Mouse (Mus musculus) urinary bladder, postnatal 25 days (tissue): ENCODE measurements around the gene Arf1.

Source experiments
- DNase-seq: peaks from one replicate; pipeline ENCODE4 v3.0.0; 2022; ENCODE audit warnings: low spot score

The Arf1 gene

DNA sequence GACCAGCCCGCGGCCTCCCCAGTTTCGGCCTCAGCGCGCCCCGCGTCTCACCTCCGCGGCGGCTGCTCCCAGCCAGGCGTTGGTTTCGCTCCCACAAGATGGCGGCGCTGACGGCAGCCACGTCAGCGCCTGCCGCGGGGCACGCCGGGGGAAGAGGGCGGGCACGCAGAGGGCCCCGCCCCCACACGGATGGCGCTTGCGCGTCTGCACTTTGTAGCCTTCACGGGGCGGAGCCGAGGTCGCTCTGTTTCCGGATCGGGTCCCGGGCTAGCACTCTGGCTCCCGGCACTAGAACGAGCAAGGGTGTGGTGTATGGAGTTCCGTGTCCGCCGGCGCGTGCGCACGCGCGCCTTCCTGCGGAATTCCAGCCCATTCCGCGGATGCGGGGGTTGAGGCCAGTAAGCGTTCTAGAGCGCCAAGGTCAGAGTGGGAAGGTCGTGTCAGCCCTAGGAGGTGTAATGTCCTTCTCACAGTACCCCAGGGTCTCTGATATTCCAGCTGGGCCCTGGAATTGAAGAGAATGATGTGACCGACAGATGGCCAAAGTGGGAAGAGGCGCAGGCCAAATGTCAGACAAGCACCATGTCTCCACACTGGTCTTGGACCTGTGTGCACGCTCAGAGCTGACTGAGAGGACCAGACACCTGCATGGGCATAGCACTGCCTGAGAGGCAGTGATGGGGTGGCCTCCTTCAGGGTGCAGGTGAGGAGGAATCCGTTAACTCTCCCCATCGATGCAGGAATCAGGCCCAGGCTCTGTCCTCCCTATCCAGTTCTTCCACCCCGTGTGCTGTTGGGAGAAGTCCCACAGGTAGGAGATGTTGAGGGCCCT, at the start of gene Arf1:
Gene Arf1, minus strand, starts transcription at position 149 of the 832 bp plus-strand sequence.
- peak; percentile 96 for DNase-seq

- DNase-seq, result no peak
These were observed 48.8 kb upstream of the Arf1 start for GRCm38 (mm10) chr11:59276877-59277276.

DNA sequence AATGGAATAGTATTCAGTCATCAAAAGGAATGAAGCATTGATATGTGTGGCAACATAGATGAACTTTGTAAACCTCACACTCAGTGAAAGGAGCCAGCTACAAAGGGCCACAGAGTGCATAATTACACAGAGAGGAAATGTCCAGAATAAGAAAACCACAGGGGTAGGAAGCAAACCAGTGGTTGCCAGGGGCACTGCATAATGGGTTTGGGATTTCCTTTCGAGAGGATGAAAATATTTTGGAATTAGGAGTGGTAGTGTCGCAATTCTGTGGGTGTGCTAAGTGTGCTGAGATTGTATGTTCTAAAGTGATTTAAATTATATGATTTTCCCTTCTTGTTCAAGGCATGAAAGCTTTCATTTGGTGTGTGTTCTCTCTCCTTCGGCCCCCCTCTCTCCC, 46.1 kb upstream of the Arf1 start:
- no peak for DNase-seq

GRCm38 (mm10) chr11:59266727-59267126, 38.7 kb upstream of the Arf1 start:
- no peak for DNase-seq

DNA sequence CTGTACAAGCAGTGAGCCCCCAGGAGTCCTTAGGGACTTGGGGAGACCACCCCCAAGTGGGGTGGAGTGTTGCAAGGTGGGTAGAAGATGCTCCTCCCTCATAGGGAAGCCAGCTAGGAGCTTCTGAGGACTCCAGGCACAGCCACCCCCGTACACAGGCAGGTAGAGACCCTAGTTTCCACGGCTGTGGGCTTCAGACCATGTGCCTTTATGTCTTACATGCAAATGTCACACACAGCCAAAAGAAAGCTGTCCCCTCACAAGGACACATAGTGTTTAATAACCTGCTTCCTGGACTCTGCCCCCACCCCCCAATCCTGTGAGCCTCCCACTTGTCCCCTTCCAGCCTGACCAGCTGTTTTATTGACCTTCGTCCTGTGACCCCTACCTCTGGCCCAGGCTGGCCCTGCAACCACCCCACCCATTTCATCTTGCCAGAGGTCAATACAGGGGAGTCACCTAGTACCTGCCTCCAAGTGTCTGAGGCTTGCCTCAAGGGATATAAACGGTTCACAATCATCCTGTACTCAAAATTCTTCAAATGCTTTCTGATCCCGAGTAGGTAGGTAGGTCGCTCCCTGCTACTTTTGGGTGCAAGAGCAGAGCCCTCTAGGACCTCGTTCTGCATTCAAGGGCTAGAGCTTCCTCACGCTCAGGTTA, 37.2 kb upstream of the Arf1 start:
- DNase-seq, result no peak

- DNase-seq, result no peak
These were observed 36.5 kb upstream of the Arf1 start for GRCm38 (mm10) chr11:59264593-59264992.

- peak; percentile 19 for DNase-seq
These were observed 35.9 kb upstream of the Arf1 start for GRCm38 (mm10) chr11:59263870-59264563.

- DNase-seq, result no peak
These were observed 34.2 kb upstream of the Arf1 start for GRCm38 (mm10) chr11:59262308-59262707.

GRCm38 (mm10) chr11:59260706-59261493, 32.8 kb upstream of the Arf1 start:
- no peak for DNase-seq

GRCm38 (mm10) chr11:59259647-59260046, 31.6 kb upstream of the Arf1 start:
- no peak for DNase-seq

GRCm38 (mm10) chr11:59248101-59248500, 20.0 kb upstream of the Arf1 start:
- no peak for DNase-seq

DNA sequence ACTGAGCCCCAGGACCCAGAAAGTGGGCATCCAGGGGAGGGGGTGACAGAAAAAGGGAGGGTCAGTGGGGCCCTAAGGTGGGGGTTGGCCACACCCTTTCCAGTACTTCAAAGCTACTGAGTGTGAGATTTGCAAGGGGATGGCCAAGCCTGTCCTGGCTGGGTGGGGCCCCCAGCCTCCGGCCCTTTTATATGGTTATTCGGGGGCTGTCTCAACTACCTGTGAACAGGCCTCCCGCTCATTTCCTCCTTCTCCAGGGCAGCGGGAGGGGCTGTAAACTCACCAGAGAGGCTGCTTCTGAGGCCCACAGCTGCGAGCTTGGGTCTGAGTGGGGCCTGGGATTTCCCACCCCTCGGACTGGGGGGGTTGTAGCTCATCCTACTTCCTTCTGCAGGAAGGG, 15.8 kb upstream of the Arf1 start:
- no peak for DNase-seq

- DNase-seq, result no peak
These were observed 13.8 kb upstream of the Arf1 start for GRCm38 (mm10) chr11:59241841-59242240.

- DNase-seq, result no peak
These were observed 11.7 kb upstream of the Arf1 start for GRCm38 (mm10) chr11:59239796-59240195.

DNA sequence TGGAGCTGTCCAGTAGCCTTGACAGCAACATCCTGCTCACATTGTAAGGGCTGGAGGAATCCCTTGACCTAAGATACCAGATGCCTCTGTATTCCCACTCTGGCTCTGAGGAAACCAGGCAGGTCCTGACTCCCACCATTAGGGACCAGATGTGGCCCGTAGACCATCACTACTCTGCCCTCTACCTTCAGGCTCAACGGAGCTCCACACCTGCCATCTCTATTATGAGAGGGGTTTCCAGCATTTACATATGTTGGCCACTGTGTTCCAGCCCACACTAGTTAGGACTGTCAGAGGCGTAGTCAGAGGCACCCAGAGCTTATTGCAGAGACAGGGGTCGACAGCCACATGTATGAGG, 11.3 kb upstream of the Arf1 start:
- DNase-seq, result no peak

DNA sequence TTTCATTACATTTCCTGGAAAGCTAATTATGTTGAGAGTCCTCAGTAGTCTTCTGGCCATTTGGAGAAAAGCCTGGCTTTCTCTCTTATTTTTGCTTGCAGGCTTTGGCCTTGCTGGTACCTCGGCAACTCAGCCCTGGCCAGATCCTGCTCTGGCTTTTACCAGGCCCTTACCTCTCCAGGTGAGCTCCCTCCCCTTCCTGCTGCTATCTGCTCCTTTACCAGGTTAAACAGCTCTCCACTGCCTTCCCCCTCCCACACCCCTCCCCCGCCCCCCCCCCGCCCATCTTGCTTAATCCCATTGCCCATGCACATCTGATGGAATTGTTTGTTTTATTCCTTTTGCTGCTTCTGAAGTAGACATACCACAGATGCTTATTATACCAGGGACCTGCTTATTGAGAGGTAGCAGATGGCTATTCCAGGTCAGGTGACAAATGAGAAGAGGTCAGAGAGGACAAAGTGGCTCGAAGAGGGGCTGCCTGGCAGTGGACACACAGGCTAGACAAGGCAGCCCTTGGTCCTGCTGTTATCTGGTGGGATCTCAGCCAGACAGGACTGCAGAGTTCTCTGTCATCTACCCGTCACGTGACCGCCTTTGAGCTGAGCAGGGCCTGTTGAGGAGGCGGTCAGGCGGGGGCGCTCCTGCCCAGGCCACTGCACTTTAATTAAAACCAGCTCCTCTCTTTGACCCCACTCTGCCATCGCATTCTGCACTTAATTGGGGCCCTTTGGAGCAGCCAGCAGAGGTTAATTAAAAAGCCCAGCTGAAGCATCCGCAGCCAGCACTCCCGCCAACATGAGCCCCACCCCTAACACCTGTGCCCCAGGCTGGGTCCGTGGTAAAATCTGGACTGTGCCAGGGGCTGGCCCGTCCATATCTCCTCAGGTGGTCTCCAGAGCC, 10.7 kb upstream of the Arf1 start:
- DNase-seq, result peak; percentile 57

- no peak for DNase-seq
These were observed 4.7 kb upstream of the Arf1 start for GRCm38 (mm10) chr11:59232797-59233196.

DNA sequence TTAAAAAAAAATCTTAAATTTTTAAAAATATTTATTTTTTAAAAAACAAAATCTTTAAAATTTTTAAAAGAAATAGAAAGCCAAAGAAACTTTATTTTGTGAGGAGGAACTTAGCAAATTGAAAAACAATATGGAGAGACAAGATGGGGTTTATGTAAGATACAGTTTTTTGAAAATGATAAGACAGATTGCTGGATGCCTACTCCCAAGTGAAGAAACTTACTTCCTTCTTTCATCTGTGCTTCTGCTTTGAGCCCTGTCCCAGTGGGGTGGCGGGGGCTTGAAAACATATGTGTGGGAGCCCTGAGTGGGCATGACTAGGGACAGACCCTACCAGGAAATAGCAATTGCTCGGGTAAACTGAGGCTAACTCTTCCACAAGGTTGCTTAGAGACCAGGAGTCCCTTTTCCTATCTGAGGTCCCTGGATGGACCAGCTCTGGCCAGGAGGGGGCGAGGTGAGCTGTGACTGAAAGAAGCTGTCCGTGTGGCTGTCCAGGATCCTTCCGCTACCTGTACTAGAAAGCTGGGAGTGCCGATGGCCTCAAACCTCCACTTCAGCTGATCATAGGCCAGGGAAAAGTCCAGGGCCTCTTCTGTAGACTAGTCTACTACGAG, 2.2 kb upstream of the Arf1 start:
- DNase-seq, result peak; percentile 64

DNA sequence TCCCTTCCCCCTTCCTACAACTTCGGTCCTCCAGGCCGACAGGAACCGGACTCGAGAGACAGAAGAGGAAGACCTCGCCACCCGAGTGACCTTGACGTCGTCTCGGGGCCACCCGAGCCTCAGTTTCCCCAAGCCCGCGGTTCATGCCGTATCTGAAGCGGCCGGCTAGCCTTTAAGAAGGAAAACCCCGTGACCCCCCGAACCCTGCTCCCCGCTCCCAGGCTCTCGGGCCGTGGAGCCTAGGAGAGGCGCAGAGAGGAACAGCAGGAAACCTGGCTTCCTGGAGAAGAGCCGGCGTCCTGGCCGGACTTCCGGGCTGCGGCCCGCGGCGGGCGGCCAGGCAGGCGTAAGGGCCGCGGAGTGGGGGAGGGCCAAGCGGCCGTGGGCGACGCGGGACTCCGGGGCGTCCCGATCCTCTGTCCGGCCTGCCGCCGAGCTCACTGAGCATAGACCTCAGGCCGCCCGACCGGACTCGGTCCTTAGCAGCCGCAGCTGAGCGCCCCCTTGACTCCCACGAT, 407 bp downstream of the Arf1 start:
- DNase-seq, result no peak

GRCm38 (mm10) chr11:59226787-59227603, 1.1 kb downstream of the Arf1 start:
- DNase-seq, result no peak
